Mouse (Mus musculus): ENCODE data around the gene Dyrk4. TPM values are rescaled to one million over a fixed set of nuclear protein-coding genes. Genes with fewer than 3 reads are reported as not detected.

Dyrk4 gene
- total RNA-seq (2021) = under 1 TPM; 0.30 to 0.50 TPM
- long read RNA-seq, experiment 1 = 0 reads
- long read RNA-seq, experiment 2 = 0 reads

DNA sequence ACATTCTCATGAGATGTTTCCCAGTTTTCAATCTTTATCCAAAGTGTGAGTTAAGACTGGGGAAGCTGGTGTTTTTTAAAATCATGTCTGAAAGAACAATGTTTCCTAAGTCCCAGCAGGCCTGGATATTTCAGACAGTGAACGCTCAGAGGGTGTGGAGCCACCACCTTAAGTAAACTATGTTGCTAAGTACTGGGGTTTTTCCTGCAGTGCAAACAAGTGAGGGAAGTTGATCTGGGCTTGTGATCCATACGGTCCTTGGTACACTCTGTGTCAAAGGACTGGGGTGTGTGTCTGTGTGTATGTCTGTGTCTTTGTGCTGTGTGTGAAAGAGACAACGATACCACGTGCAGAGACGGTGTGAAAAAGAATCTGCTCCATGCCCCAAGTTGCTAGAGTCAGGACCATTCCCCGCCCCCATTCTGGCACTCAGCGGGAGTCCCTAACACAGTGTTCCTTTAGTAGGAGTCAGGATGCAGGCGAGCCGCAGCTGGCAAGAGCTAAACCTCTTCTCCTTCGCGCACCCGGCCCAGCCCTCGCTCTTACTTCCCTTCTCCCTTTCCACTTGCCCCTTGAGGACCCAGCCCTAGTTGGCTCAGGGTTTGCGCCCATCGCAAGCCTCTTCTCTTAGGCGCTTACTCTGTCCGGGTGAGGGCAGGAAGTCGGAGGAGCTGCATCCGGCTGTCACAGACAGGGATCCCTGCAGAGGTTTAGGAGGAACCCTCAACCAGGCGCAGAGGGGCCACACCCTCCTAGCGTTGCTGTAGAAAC is at the start of gene Dyrk4:
Gene Dyrk4, minus strand, starts transcription at position 729 of the 771 bp plus-strand sequence.
- peak in 1 of 2 experiments; percentile 21 for DNase-seq (ENCODE audit: low spot score in 2 of 2)

DNA sequence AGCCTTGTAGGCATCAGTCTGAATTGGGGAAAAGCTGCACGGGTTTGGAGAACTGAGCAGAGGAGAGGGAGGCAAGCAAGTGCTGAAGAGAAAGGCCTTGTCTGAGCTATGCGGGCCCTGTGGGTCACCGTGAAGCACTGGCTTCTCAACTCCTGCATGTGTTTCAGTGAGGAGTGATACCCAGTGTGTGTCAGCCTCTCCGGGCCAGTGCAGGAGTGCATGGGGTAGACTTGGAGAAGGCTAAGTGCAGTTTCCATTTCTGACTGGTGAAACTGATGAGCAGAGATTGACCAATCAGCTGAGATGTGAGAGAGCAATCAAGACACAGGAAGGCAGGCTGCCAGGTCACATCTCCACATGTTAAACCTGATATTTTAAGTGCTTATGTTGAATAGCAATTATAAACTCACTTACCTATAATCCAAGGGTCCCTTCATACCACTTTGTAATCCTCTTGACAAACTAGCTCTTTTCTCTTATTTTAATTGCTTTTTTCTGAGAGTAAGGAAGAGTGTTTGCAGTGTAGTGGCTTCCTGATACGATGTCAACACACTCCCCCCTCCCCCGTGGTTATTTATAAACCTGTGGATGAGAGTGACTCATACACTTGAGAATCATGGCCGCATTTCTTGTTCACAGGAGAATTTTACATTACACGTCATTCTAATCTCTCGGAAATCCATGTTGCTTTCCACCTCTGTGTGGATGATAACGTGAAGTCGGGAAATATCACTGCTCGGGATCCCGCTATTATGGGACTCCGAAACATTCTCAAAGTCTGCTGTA is 44.8 kb upstream of the Dyrk4 start:
- no peak for DNase-seq (ENCODE audit: low spot score in 2 of 2)

DNA sequence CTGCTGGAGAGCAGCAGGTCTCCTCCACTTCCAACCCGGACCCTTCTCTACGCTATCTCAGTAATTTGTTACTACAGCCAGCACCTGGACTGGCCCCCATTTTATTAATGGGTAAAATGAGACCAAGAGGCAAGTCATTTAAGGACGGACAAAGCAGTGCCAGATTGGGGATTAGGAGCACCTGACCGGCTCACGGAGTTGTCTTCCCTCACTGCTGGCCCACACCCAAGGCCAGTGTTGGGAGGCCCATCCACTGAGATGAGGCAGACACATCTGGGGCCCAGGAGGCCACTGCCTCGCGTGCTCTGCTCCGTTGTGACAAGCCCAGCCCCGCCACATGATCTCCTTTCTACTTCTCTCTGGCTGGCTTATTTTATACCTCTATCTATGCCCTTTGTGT is 41.8 kb upstream of the Dyrk4 start:
- no peak for DNase-seq (ENCODE audit: low spot score in 2 of 2)

DNA sequence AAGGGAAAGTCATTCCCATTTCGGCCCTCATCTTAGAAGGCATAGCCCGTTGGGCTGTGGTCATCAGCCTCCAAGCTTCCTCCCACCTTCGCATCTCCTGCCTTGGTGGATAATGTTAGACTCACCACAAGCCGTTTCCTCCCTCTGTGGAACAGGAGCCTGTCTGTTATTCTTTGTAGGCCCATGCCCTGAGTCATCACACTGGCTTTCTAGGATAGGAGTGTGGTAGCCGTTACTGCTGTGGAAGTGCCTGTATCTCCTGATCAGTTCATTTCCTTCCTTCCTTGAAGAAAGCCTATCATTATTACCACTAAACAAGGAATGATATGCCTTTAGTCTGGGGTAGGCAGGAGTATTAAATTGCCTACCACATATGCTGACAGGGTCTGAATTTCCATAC is 41.1 kb upstream of the Dyrk4 start:
- no peak for DNase-seq (ENCODE audit: low spot score in 2 of 2)

- no peak for DNase-seq (ENCODE audit: low spot score in 2 of 2)
These were observed 39.9 kb upstream of the Dyrk4 start for GRCm38 (mm10) chr6:126961371-126962018.

GRCm38 (mm10) chr6:126955734-126956133 is 34.1 kb upstream of the Dyrk4 start:
- DNase-seq (ENCODE audit: low spot score in 2 of 2) = peak; percentile 69 to 83

GRCm38 (mm10) chr6:126948336-126948735 is 26.7 kb upstream of the Dyrk4 start:
- peak in 1 of 2 experiments; percentile 14 for DNase-seq (ENCODE audit: low spot score in 2 of 2)

DNA sequence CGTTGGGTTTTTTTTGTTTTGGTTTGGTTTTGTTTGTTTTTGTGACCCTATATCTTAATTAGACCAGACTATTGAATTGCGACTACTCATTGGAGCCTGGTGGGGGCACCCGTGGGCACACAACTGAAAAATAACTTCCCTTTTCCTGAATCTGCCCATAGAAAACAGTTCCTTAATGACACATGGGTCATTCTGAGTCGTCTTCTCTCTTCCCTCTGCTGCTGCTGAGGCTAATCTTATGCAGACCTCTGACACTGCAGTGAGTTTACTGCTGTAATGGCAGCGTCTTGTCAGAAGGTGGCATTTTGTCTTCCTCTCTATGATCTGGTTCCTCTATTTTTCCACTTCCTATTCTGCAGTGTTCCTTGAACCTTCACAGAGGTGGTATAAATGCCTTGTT is 18.8 kb upstream of the Dyrk4 start:
- DNase-seq (ENCODE audit: low spot score in 2 of 2) = no peak

- DNase-seq (ENCODE audit: low spot score in 2 of 2) = peak; percentile 96 to 97
These were observed 18.0 kb upstream of the Dyrk4 start, which contains the start of the genes Rad51ap1 and D6Wsu163e for GRCm38 (mm10) chr6:126939487-126940171. TSS of gene Rad51ap1 (minus strand) at chr6:126939587. TSS of gene D6Wsu163e (plus strand) at chr6:126939962.

DNA sequence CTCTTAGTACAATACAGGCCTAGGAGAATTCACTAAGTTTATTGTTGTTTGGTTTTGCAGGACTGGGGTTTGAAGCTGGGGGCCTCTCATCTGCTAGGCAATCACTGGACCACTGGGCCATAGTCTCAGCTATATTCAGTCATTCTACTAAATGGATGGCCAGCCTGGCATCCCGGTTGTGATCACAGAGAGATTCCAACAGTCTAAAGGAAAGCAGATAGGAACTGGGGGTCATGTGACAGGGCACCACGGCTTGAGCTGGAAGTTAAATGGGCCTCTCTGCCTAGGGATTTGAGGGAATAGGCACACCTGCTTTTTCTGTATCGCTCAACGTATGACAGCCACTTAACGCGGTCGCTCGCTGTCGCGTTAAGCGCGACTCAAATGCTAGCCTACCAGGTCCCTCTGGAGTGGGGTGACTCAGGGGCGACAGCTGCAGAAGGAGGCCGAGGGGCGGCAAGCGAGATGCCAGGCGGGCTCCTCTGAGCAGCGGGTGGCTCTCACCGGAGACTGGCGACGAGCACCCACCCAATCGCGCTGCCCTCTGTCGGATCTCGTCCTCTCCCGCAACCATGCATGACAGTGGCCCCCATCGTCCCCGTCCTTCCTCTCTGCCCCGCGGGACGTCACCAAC is 17.3 kb upstream of the Dyrk4 start:
- DNase-seq (ENCODE audit: low spot score in 2 of 2) = no peak

DNA sequence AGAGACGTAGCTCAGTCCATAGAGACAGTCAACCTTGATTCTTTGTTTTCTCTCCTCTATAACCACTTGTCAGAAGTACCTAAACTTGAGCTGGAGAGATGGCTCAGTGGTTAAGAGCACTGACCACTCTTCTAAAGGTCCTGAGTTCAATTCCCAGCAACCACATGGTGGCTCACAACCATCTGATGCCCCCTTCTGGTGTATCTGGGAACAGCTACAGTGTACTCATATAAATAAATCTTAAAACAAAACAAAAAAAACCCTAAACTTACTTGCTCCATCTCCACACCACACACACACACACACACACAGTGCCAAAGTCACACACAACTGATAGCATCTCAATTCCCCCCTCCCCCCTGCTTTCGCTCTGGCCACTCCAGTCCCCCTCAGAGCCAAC is 16.4 kb upstream of the Dyrk4 start:
- DNase-seq (ENCODE audit: low spot score in 2 of 2) = no peak

DNA sequence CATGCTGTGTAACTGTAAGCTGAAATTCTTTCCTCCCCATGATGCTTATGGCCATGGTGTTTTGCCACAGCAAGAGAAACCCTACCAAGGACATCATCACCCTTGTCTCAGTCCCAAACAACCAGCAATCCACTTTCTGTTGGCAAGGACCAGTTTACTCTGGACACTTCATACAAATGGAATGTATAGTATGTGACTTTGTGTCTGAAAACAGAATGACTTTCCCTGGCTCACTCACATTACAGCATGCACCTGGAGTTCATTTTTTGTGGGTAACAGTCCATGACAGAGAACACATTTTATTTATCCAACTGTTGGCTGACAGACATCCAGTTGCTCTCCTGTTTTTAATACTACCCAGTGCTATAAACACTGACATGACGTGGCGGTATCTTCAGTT is 11.3 kb upstream of the Dyrk4 start:
- no peak for DNase-seq (ENCODE audit: low spot score in 2 of 2)

DNA sequence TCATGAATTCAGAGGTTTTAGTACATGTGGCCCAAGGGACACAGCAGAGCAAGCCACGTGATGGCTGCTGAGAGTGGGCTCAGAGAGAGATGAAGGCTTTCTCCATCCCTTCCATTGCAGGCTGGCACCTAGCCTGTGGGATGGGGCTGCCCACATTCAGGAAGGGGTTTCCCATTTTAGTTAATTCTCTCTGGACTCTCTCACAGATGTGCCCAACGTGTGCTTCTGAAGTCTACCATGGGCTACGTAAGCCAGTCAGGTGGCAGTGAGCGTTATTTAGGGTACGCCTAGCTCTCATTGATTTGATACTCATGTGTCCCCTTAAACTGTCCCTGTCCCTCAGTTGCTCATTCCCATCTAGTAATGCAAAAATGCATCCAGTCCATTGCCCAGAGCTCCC is 6.7 kb downstream of the Dyrk4 start:
- DNase-seq (ENCODE audit: low spot score in 2 of 2) = no peak

- no peak for DNase-seq (ENCODE audit: low spot score in 2 of 2)
These were observed 10.9 kb downstream of the Dyrk4 start for GRCm38 (mm10) chr6:126910727-126911126.

GRCm38 (mm10) chr6:126907876-126908275 is 13.8 kb downstream of the Dyrk4 start:
- no peak for DNase-seq (ENCODE audit: low spot score in 2 of 2)

GRCm38 (mm10) chr6:126907378-126907777 is 14.3 kb downstream of the Dyrk4 start:
- DNase-seq (ENCODE audit: low spot score in 2 of 2) = no peak

GRCm38 (mm10) chr6:126877118-126877517 is 44.5 kb downstream of the Dyrk4 start:
- no peak for DNase-seq (ENCODE audit: low spot score in 2 of 2)

GRCm38 (mm10) chr6:126852881-126853280 is 68.8 kb downstream of the Dyrk4 start, which contains the start of gene Akap3:
TSS of gene Akap3 (plus strand) at chr6:126853098.
- no peak for DNase-seq (ENCODE audit: low spot score in 2 of 2)

DNA sequence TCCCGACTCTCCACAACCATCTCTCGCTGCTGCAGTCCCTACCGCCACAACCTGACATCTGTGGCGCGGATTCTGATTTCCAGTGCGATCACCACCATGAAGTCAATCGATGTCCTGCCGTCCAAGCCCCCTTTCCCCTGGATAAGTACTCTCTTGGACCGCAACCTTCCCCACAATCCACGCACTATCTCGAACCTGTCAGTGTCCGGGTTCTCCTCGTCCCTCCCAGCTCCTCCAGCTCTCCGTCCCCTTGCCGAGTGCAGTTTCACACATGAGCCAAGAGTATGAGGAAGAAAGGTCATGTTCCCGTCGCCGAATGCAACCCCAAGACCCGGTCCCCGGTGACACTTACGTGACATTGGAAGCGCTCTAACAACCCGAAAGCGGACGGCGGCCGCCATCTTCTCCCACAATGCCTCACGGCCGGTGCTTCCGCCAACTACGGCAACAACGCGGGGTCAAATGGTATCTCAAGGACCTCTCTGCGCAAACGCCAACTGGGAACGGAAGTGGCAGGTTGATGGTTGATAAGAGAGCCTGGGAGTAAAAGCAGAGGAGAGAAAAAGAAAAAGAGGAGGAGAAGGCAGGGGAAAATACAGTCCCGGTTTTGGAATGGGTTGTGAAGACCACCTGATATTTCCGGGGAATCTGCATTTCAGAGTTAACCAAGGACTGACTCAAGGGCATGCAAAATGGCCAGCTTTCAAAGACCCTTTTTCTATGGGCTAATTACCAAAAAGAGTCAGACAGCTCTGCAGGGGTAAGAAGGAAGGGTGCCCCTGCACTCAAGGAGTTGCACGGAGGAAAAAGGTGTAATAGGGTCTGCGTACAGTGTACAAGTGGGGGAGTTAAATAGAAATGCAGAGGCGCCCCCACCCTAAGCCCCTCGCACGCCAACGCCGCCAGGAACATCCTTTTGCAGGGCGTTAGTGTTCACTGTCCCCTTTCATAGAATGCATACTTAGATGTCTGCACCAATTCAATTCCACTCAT is 72.6 kb downstream of the Dyrk4 start, which contains the start of gene Ndufa9:
Gene Ndufa9, minus strand, starts transcription at position 425 of the 993 bp plus-strand sequence.
- DNase-seq (ENCODE audit: low spot score in 2 of 2) = peak; percentile 95 to 97

All from layer of hippocampus, postnatal 14 days (tissue).